Mouse (Mus musculus): Measurements from ENCODE around the gene Tedc1. TPM values are rescaled to one million over a fixed set of nuclear protein-coding genes. Genes with fewer than 3 reads are reported as not detected.
"Not testable (repeated sequence)": the region's sequence is repeated elsewhere in the genome, so short reads cannot be mapped to it uniquely, and the experiment has no call there.

Gene Tedc1
- total RNA-seq, 2 experiments from 2014 or later = 3.7 to 12.3 TPM

GRCm38 (mm10) chr12:113193423-113193822 lies 37.2 kb downstream of the Tedc1 start:
- ATAC-seq (ENCODE audit: poor library complexity, severe bottlenecking) = no peak

DNA sequence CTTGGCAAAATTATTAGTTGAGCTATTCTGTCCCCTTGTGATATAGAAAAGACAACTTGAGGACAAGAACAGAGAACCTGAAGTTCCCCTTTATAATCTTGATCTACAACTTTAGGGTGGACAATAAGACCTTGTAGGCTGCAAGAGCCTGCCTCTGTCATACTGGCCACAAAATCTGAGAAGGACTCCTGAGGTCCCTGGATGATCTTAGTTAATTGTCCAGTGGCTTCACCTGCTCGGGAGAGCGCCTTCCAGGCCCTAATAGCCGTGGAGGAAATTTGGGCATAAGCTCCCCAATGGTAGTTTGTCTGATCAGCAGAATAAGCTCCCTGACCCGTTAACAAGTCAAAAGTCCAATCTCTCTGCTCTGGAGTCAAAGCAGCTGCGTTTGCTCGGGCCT lies 42.9 kb downstream of the Tedc1 start:
- not testable (repeated sequence) for ATAC-seq (ENCODE audit: poor library complexity, severe bottlenecking)

DNA sequence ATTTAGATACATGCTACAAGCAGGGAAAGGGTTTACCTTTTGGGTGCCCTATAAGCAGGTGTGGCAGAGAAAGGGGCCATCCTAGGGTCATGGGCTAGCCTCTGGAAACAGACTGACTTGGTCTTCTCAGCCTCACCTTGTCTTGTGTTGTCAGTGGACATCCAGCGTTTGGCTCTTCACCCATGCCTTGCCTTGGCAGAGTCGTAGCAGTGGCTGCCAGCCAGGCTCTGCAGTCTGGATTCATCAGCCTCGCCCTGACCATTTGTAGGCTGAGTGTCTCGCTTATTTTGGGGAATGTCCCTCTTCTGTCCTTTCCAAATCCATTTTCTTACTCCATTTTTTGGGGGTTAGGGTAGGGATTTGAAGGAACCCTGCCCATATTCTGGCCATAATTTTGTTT lies 45.1 kb downstream of the Tedc1 start:
- no peak for ATAC-seq (ENCODE audit: poor library complexity, severe bottlenecking)

DNA sequence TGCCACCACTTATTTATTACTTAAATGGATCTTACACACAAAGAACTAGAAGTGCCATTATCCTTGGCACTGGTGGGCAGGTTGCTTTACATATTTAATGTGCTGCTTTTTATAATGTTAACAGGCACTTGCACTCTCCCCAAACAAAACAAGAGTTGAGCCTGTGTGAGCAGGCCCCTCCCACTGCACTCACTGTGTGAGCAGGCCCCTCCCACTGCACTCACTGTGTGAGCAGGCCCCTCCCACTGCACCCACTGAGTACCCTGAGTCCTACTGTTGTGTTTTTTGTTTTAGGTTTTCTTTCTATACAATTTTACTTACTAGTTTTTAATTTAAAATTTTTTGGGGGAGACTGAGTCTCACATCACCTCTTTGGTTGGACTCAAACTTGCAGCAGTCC lies 45.8 kb downstream of the Tedc1 start:
- ATAC-seq (ENCODE audit: poor library complexity, severe bottlenecking) = no peak

- no peak for ATAC-seq (ENCODE audit: poor library complexity, severe bottlenecking)
Observed at GRCm38 (mm10) chr12:113203522-113203921, 47.3 kb downstream of the Tedc1 start.

DNA sequence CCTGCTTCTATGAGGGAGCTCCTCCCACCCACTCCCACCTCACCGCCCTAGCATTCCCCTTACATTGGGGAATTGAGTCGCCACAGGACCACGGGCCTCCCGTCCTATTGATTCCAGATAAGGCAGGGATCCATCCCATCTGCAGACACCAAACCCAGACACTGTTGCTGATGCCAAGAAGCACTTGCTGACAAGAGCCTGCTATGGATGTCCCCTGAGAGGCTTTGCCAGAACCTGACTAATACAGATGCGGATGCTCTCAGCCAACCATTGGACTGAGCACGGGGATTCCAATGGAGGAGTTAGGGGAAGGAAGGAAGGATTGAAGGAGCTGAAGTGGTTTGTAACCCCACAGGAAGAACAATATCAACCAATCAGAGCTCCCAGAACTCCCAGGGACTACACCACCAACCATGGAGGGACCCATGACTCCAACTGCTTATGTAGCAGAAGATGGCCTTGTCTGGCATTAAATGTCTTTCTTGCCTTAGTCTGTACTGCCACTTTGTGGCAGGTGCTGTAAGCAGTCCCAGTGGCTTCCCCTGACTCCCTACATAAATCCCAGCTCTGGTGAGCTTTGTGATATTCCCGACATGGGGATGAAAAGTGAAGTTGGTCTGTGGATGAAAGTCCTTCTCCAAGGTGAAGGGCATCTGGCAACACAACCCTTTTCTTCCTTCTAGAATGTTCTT lies 49.2 kb downstream of the Tedc1 start:
- no peak for ATAC-seq (ENCODE audit: poor library complexity, severe bottlenecking)

GRCm38 (mm10) chr12:113207737-113208136 lies 51.5 kb downstream of the Tedc1 start:
- ATAC-seq (ENCODE audit: poor library complexity, severe bottlenecking) = no peak

- ATAC-seq (ENCODE audit: poor library complexity, severe bottlenecking) = no peak
Observed at GRCm38 (mm10) chr12:113210586-113211378, 54.6 kb downstream of the Tedc1 start.

GRCm38 (mm10) chr12:113211772-113212171 lies 55.6 kb downstream of the Tedc1 start:
- ATAC-seq (ENCODE audit: poor library complexity, severe bottlenecking) = no peak

DNA sequence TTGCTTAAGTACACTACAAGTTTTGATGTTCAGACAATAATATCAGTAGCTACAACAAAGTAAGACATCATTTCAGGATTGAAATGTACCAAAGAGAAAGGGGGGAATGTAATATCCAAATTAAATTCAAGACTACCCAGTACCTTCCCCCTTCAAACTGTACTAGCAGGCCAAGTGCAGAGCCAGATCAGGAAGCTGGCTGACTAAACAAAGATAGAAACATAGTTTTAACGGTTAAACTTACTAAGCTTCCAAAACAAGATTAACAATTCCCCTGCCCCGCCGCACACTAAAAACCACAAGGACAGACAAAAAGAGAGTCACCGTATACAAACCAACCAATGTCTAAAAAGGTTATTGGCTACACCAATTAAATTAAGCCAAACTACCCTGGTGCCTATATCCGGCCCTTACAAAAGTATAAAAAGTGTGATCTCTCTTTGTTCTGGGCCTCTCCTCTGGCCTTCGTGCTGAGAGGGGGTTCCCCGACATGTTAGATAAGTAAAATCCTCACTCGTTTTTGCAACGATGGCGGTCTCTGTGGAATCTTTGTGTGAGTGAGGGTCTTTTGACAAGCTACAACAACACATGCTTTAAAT lies 56.2 kb downstream of the Tedc1 start:
- no peak for ATAC-seq (ENCODE audit: poor library complexity, severe bottlenecking)

DNA sequence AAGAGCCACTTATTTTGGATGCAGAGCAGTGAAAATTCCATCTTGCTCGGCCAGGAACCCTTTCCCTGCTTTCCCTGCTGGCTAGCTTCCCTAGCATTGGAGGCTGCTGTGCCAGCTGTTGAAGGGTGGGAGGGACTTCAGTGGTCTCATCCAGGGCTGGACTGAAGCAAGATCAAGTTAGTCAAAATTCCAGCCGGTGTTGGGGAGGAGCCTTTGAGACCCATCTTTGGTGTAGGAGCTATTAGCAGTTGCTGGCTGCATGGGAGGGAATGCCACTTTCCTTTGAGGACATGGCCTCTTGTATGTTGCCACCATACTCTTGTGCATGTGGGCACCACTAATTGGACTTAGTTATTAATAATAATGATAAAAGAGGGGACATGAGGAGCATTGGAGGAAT lies 57.0 kb downstream of the Tedc1 start:
- ATAC-seq (ENCODE audit: poor library complexity, severe bottlenecking) = no peak

GRCm38 (mm10) chr12:113214072-113214808 lies 58.0 kb downstream of the Tedc1 start:
- no peak for ATAC-seq (ENCODE audit: poor library complexity, severe bottlenecking)

- ATAC-seq (ENCODE audit: poor library complexity, severe bottlenecking) = no peak
Observed at GRCm38 (mm10) chr12:113214972-113215666, 58.9 kb downstream of the Tedc1 start.

Other genes with a start within 250 kb of the Tedc1 start
- gene Jag2, start 226.6 kb upstream of the Tedc1 start, total RNA-seq (2015) = 0.36 and 1.3 TPM in 2 replicates
- not detected in 2 replicates for gene Jag2, start 226.6 kb upstream of the Tedc1 start, total RNA-seq (2017)
- 9.7 and 10.5 TPM in 2 replicates for gene Nudt14, start 214.3 kb upstream of the Tedc1 start, total RNA-seq (2015)
- gene Nudt14, start 214.3 kb upstream of the Tedc1 start, total RNA-seq (2017) = 11.4 and 11.9 TPM in 2 replicates
- 4.2 and 5.9 TPM in 2 replicates for gene Btbd6, start 179.9 kb upstream of the Tedc1 start, total RNA-seq (2015)
- 2.4 and 4.0 TPM in 2 replicates for gene Btbd6, start 179.9 kb upstream of the Tedc1 start, total RNA-seq (2017)
- 20.2 and 25.3 TPM in 2 replicates for gene Brf1, start 155.7 kb upstream of the Tedc1 start, total RNA-seq (2015)
- 37.0 and 43.6 TPM in 2 replicates for gene Brf1, start 155.7 kb upstream of the Tedc1 start, total RNA-seq (2017)
- 55.1 TPM in 2 replicates for gene Pacs2, start 141.9 kb upstream of the Tedc1 start, total RNA-seq (2015)
- gene Pacs2, start 141.9 kb upstream of the Tedc1 start, total RNA-seq (2017) = 36.5 and 37.5 TPM in 2 replicates
- 0.25 TPM in 1 of 2 replicates, not detected in the other for gene Tex22, start 81.9 kb upstream of the Tedc1 start, total RNA-seq (2015)
- gene Tex22, start 81.9 kb upstream of the Tedc1 start, total RNA-seq (2017) = 0.88 TPM in 1 of 2 replicates, not detected in the other
- gene Mta1, start 58.1 kb upstream of the Tedc1 start, total RNA-seq (2015) = 32.0 and 35.5 TPM in 2 replicates
- 14.5 and 21.4 TPM in 2 replicates for gene Mta1, start 58.1 kb upstream of the Tedc1 start, total RNA-seq (2017)
- gene Crip2, start 16.2 kb upstream of the Tedc1 start, total RNA-seq (2015) = 0.38 and 2.0 TPM in 2 replicates
- gene Crip2, start 16.2 kb upstream of the Tedc1 start, total RNA-seq (2017) = 2.1 TPM in 1 of 2 replicates, not detected in the other
- gene Crip1, start 10.1 kb upstream of the Tedc1 start, total RNA-seq (2015) = 2,464 and 2,556 TPM in 2 replicates
- gene Crip1, start 10.1 kb upstream of the Tedc1 start, total RNA-seq (2017) = 1,998 and 2,176 TPM in 2 replicates
- 0.69 TPM in 1 of 2 replicates, not detected in the other for gene Tmem121, start 29.5 kb downstream of the Tedc1 start, total RNA-seq (2015)
- not detected in 2 replicates for gene Tmem121, start 29.5 kb downstream of the Tedc1 start, total RNA-seq (2017)